Mouse (Mus musculus) ES-Bruce4 (cell line): ENCODE measurements around the gene Hlx. TPM values are rescaled to one million over a fixed set of nuclear protein-coding genes. Genes with fewer than 3 reads are reported as not detected.

Experiments
- H3K27ac ChIP-seq: 2 replicates; pipeline ENCODE4 v1.5.1; 2012; ENCODE audit warnings: low read length, inconsistent platforms; ENCODE audit not compliant: insufficient read depth
- H3K27me3 ChIP-seq: 2 replicates; pipeline ENCODE4 v1.6.1; 2012; ENCODE audit warnings: mild to moderate bottlenecking, low read length, inconsistent platforms; ENCODE audit not compliant: control insufficient read depth, poor library complexity, insufficient read depth, severe bottlenecking
- H3K36me3 ChIP-seq: 2 replicates; pipeline ENCODE4 v1.6.1; 2012; ENCODE audit warnings: inconsistent platforms, mild to moderate bottlenecking, low read length, moderate library complexity; ENCODE audit not compliant: control insufficient read depth, poor library complexity, insufficient read depth, severe bottlenecking
- H3K4me1 ChIP-seq: one replicate; pipeline ENCODE4 v1.8.1; 2011; ENCODE audit warnings: low read length; ENCODE audit not compliant: control insufficient read depth, insufficient read depth
- H3K4me3 ChIP-seq: 2 replicates; pipeline ENCODE4 v1.5.1; 2011; ENCODE audit warnings: low read depth, mild to moderate bottlenecking, low read length
- H3K9ac ChIP-seq: 2 replicates; pipeline ENCODE4 v1.6.1; 2012; ENCODE audit warnings: low read depth, mild to moderate bottlenecking, inconsistent platforms; ENCODE audit not compliant: poor library complexity, severe bottlenecking
- H3K9me3 ChIP-seq: replicated peaks from 2 replicates; pipeline ENCODE4 v1.6.1; 2012; ENCODE audit warnings: mild to moderate bottlenecking, low read length, inconsistent platforms; ENCODE audit not compliant: control insufficient read depth, poor library complexity, insufficient read depth, severe bottlenecking
- CTCF ChIP-seq: IDR thresholded peaks from one replicate; pipeline ENCODE4 v1.8.1; 2011; ENCODE audit warnings: low read depth, low read length
- EP300 ChIP-seq: IDR thresholded peaks from 2 replicates; pipeline ENCODE4 v1.6.1; 2011; ENCODE audit warnings: low read depth, low read length; ENCODE audit not compliant: insufficient read depth
- POLR2A ChIP-seq: IDR thresholded peaks from one replicate; pipeline ENCODE4 v1.8.1; 2011; ENCODE audit warnings: low read length; ENCODE audit not compliant: insufficient read depth
- polyA plus RNA-seq: library from polyadenylated mRNA; stranded (reverse); fragments of >200 nt; gene quantifications from 2 replicates; pipeline ENCODE4 v1.2.4, GENCODE M21; 2011; ENCODE audit warnings: low read depth; ENCODE audit not compliant: missing spikeins, insufficient read depth, insufficient read length

Hlx gene
- polyA plus RNA-seq, 1 experiment = not detected

DNA sequence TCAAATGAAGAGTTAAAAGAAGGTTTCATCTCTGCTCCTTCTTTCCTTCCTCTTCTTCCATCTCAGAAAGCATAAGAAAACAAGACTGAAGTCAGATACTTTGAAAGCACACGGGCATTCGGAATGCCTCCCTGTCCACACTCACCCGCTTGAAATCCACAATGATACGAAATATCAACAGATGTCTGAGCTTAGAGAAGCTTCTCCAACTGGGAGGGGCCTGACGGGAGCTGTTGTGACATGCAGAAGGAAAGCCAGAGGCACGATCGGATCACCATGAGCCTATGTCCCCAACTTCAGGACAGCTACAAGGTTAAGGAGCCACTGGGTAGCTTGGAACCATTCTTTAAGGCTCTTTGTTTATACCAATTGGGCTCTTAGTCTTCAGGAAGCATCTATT lies 44.4 kb downstream of the Hlx start:
- no peak for TF ChIP-seq EP300
- TF ChIP-seq POLR2A = no peak
- no peak for TF ChIP-seq CTCF
- Histone ChIP-seq H3K36me3 (no peaks in the 10 kb centered on the region), H3K9ac (no peak overlapping the region), H3K27me3 (no peaks in the 10 kb centered on the region), H3K27ac (no peak overlapping the region), H3K9me3 (no peaks in the 10 kb centered on the region), H3K4me3 (no peak overlapping the region), H3K4me1 (no peaks in the 10 kb centered on the region)

DNA sequence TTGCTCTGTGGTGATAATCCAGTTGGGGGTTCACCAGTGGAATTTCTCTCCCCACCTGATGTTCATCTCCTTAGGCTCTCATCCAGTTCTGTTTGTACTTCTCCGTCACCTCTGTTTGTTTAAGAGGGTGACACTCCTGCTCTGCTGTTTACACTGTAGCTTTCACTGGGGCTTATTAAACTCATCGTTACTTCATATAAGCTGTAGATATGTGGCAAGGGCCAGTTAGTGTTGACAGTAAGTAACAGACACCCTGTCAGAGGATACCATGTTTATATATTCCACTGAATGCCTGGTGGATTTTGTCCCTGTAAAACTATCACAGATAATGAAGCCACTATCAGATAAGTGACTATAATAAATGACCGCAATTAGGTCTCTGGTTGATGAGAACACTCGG lies 44.9 kb downstream of the Hlx start:
- H3K9ac ChIP-seq = no peak overlapping the region
- no peak for TF ChIP-seq CTCF
- TF ChIP-seq POLR2A = no peak
- no peak for TF ChIP-seq EP300

DNA sequence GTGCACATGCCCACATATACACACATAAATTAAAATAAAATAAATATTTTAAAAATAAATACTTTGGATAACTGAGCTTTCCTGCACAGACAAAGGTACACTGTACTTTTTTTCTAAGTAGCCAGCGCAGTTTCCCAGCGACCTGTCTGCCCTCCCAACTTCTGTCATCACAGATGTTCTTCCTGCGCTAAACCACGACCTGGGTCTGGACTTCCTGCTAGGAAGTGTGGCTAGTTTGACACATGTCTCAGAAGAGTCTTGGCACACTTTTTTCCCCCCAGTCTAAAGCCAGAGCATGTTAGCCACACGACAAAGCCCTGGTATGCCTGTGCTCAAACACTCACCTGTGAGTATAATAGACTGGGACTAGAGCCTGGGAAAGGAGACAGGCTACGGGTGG lies 48.9 kb downstream of the Hlx start:
- TF ChIP-seq POLR2A (no peak), CTCF (no peak), EP300 (no peak)
- no peaks in the 10 kb centered on the region for H3K9me3 ChIP-seq
- H3K9ac ChIP-seq = no peak overlapping the region

More for the DNA sequence above, 44.9 kb downstream of the Hlx start:
- H3K9me3 ChIP-seq = no peaks in the 10 kb centered on the region
- no peak overlapping the region for H3K27ac ChIP-seq
- no peaks in the 10 kb centered on the region for H3K27me3 ChIP-seq
- no peak overlapping the region for H3K4me3 ChIP-seq
- no peaks in the 10 kb centered on the region for H3K4me1 ChIP-seq
- H3K36me3 ChIP-seq = no peaks in the 10 kb centered on the region

GRCm38 (mm10) chr1:184679416-184679965 lies 52.9 kb downstream of the Hlx start:
- Histone ChIP-seq H3K4me3 (no peak overlapping the region), H3K9me3 (no peaks in the 10 kb centered on the region), H3K9ac (no peak overlapping the region), H3K27me3 (no peaks in the 10 kb centered on the region; the same call in 1 of the 2 replicates), H3K27ac (no peak overlapping the region), H3K4me1 (no peaks in the 10 kb centered on the region), H3K36me3 (no peaks in the 10 kb centered on the region)
- TF ChIP-seq POLR2A = no peak
- TF ChIP-seq CTCF = no peak
- no peak for TF ChIP-seq EP300

More for the DNA sequence above, 48.9 kb downstream of the Hlx start:
- H3K27ac ChIP-seq = no peak overlapping the region
- H3K36me3 ChIP-seq = no peaks in the 10 kb centered on the region
- H3K27me3 ChIP-seq = no peaks in the 10 kb centered on the region; the same call in 1 of the 2 replicates
- H3K4me1 ChIP-seq = no peaks in the 10 kb centered on the region
- H3K4me3 ChIP-seq = no peak overlapping the region

GRCm38 (mm10) chr1:184677641-184678040 lies 54.8 kb downstream of the Hlx start:
- Histone ChIP-seq H3K27me3 (no peaks in the 10 kb centered on the region; the same call in 1 of the 2 replicates), H3K4me1 (no peaks in the 10 kb centered on the region), H3K9ac (no peak overlapping the region), H3K36me3 (no peaks in the 10 kb centered on the region), H3K27ac (no peak overlapping the region), H3K4me3 (no peak overlapping the region), H3K9me3 (no peaks in the 10 kb centered on the region)
- no peak for TF ChIP-seq CTCF
- no peak for TF ChIP-seq POLR2A
- no peak for TF ChIP-seq EP300

Other genes with a start within 250 kb of the Hlx start
- gene Marc1, start 78.7 kb upstream of the Hlx start, polyA plus RNA-seq = not detected in 2 replicates
- 70.9 and 77.4 TPM in 2 replicates for gene Marc2, start 113.8 kb upstream of the Hlx start, polyA plus RNA-seq
- 4.8 and 6.2 TPM in 2 replicates for gene C130074G19Rik, start 150.6 kb upstream of the Hlx start, polyA plus RNA-seq